Mouse (Mus musculus): Measurements from ENCODE around the gene Wwox.

- TF ChIP-seq CTCF (IDR thresholded peaks at IDR 0.05; ENCODE audit: control insufficient read depth, insufficient read depth, insufficient replicate concordance, low read depth, low read length) (no peak), POLR2A (IDR thresholded peaks at IDR 0.05; ENCODE audit: control insufficient read depth, low read depth, low read length) (no peak)
Measured at GRCm38 (mm10) chr8:114458113-114458784, 18.8 kb downstream of the Wwox start.
